Mouse (Mus musculus) retina, postnatal 1 day (tissue): Measurements from ENCODE around the gene Capn3.
A peak's percentile ranks its signal among the peaks of the same experiment; 100 is the strongest.

Source experiments
- DNase-seq: peaks from one replicate; pipeline ENCODE4 v3.0.0-alpha.2; 2012

Capn3 gene

DNA sequence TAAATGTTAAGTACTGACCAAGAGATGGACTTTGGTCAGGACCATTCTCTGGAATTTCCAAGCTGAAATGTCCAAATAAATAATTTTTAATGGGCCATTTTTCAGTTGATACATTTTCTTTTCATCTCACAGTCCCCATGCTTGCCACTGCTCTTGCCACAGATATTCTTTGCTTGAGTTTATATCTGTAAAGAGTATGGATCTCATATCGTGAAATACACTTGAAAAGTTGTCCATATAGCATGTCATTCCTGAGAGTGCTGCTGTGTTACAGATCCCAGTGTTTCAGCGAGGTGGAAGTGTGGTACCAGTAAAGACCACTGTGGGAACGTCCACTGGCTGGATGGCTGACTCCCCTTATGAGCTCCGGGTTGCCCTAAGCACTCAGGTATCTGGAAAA is at the start of gene Capn3:
Gene Capn3 (plus strand): TSS at position 301 of the 400 bp plus-strand sequence.
- DNase-seq = no peak

DNA sequence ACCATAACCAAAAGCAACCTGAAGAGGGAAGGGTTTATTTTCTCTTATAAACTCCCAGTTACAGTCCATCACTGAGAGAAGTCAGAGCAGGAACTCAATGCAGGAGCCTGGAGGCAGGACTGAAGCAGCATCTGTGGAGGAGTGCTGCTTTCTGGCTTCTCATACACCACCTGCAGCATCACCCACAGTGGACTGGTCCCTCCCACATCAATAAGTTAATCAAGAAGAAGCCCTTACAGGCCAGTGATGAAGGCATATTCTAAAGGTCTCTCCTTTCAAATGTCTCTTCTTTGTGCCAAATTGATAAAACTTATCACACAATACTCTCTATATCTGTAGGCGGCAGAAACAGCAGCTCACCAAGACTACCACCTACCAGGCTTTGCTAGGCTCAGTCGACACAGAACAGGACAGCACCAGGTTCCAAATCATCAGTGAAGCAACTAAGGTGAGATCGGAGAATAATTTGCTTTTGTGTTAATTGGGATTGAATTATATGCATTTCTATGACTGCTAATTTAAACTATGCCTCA is 44.7 kb upstream of the Capn3 start:
- DNase-seq = no peak

DNA sequence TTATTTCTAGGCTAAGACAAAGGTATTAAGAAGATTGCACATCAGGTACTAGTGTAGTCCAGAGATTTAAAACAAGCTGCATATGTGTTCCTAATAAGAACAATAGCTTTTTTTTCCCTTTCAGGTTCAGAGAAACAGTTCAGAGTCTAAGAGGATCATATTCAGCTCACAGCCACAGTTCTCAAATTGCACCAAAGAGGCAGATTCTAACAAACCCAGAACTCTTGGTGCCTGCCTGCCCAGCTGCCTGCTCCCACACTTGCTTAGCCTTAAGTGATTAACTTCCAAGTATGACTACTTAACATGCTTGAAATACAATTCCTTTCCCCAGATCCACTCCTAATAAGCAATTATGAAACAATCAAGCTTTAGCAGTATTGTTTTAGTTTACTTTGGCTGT is 41.7 kb upstream of the Capn3 start:
- DNase-seq = no peak

DNA sequence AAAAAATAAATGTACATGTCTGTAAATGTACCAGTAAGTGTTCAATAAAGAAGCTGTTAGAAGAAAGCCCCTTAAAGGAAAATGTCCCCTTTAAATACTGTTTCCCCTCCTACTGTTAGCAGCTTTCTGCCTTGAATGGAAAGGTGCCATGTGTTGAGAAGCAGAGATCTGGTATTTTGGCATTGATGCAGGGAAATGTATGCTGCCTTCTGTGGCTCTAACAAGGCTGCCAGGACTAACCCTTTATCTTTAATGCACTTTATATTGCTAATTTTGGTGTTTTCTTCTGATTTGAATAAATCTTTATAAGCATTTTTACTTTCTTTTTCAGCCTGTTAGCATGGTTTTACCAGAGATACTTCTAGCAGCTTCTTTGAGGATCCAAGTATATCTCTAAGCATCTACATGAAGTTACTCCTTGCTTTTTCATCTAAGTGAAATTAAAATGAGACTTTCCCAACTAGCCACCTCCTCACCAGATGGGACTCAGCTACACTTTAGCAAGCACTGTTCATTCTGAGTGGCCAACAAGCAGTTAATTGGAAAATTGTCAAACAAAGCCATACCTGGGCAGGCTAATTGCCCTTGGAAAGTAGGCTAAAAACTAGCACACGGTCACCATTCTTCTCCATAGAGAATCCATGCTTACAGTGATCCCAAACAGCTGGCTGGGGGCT is 40.9 kb upstream of the Capn3 start:
- no peak for DNase-seq

DNA sequence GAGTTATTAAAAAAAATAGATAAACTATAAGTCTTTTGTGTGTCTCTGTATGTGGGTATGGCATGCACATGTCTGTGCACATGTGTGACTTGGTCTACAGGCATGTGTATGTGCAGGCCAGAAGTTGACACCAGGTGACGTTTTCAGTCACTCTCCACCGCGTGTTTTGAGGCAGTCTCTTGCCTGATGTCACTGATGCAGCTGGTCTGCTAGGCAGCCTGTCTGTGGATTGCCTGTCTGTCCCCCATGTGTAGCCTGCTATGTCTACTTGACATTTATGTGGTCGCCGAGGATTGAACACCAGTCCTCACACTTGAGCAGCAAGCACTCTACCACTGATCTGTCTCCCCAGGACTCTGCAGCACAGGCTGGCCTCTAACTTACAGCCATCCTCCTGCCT is 31.4 kb upstream of the Capn3 start:
- DNase-seq = no peak

DNA sequence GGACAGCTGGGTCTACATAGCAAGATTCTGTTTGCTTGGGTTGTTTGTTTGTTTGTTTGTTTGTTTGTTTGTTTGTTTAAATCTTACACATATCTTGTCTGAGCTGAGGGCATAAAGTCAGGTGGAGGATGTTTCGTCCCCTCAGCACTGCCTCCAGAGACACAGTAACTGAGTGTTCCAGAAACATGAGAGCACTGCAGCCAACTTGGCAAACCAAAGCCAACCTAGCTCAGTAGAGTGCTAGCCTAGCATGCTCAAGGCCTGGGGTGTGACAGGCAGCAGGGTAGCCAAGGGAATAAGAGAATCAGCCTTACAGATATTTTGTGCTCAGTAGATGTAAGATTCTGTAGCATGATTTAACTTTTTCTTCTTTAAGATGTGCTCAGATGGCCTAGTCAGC is 11.3 kb upstream of the Capn3 start:
- DNase-seq = no peak

DNA sequence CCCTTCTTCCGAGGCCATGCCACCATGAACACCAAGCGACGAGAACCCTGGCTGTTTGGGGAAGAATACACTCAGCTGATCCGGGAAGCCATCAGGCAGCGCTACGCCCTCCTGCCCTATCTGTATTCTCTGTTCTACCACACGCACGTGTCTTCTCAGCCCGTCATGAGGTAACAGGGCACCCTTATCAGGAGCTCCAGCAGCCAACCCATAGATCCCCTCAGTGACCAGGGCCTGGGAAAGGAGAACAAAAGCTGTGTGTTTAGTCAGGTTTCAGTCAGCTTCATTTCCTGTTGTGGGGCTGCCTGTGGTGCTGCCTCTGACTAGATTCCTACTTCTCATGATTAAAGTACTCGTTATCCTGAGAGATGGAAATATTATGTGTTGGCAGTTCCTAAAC is 9.4 kb upstream of the Capn3 start:
- DNase-seq = no peak

DNA sequence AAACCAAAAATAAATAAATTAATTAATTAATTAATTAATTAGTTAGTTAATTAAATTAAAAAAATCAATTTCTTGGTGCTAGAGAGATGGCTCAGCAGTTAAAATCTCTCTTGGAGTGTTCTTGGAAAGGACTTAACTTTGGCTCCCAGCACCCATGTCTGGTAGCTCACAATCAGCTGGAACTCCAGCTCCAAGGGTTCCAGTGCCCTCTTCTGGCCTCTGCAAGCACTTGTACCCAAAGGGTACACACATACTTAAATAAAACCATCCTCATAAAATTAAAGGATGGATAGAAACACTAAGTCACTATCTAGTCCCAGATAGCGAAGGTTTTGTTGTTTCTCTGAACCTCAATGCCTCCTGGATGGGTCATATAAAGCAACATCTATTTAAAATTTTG is 8.5 kb upstream of the Capn3 start:
- no peak for DNase-seq

DNA sequence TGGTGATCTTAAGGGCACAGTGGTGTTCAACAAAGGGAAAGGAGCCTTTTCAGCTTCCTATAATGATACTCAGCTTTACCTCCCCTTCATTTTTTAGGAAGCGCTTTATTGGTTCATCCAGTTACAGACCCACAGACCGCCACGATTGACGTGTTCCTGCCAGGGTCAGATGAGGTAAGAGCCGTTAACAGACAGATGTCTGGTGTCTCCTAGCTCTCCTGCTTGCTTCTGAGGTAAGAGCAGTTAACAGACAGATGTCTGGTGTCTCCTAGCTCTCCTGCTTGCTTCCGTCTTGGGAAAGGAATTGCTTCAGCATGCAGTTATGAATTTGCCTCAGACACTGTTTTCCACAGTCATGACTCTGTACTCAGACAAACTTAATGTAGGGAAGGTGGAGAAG is 5.1 kb upstream of the Capn3 start:
- DNase-seq = no peak

DNA sequence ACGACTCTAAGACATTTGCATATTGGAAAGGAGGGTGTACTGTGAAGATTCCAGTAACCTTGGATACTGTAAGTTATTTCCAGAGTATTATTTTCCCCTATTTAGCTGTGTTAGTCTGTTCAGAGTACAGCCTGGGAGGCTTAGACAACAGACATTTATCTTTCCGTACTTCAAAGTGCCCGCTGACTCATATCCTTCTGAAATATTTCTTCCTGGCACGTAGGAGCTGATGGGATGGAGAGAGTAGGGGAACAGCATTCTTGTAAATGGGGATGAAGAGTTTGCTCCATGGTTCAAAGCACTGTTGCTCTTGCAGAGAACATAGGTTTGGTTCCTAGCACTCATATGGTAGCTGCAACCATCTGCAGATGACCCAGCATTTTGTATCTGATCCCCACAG is 3.2 kb upstream of the Capn3 start:
- DNase-seq = no peak

DNA sequence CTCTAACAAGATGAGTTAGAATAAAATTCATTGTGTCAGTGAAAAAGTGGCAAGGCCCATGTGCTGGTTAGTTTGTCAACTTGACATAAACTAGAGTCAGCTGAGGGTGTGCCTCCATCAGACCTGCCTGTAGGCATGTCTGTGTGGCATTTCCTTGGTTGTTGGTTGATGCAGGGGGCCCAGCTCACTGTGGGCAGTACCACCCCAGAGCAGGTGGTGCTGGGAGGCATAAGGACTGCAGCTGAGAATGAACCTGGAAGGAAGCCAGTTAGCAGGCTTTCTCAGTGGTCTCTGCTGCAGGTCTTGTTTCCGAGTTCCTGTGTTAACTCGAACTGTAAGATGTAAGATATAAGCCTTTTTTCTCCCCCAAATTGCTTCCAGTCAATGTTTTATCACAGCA is 832 bp upstream of the Capn3 start:
- DNase-seq = no peak

DNA sequence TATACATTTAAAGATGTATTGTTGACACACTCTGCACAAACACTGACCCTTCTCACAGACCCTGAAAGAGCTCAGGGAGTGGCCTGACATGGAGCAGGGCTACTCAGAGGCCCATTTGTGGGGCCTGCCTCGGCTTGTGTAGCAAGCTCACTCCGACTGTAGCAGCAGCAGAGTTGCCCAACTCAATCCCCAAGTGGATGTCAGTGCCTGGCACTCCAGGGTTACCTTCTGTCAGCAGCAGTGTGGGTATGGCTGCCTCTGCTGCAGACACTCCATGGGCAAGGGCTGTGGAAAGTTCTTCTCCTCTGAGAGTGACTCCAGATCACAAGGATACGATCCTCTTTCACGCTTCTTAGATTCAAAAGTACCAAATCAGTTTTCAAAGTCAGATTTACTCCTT is 4.4 kb downstream of the Capn3 start:
- no peak for DNase-seq

DNA sequence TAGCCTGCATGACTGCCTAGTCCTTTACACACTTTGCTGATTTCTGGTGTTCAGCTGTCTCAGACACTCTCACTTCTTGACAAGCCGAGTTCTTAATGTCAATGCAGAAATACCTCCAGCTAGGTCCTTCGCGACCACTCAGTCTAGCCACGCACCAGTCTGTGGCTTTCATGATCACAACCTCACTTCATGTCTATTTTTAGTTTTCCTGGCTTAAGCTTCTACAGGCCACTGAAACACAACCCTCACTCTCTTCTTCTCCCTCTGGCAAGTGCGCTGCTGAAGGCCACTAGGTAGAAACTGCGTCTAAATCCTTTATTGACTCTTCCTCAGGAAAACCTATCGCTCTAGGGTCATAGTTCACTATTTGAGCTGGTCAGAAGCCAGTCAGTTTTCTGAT is 7.5 kb downstream of the Capn3 start:
- DNase-seq = no peak

DNA sequence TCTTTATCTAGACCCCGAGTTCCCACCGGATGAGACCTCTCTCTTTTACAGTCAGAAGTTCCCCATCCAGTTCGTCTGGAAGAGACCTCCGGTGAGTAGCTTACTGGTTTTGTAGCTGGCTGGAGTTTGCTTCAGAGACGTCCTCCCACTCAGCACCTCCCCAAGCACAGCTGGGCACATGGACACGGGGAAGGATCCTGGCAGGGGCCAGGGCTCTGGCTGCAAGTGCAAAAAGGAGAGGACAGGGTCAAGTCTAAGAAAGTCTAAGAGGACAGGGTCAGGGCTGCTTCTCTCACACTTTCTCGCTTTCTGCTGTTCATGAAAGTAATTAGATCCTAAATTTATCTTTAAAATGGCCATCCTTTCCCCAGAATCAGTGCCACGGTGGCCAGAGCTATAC is 8.3 kb downstream of the Capn3 start:
- no peak for DNase-seq

DNA sequence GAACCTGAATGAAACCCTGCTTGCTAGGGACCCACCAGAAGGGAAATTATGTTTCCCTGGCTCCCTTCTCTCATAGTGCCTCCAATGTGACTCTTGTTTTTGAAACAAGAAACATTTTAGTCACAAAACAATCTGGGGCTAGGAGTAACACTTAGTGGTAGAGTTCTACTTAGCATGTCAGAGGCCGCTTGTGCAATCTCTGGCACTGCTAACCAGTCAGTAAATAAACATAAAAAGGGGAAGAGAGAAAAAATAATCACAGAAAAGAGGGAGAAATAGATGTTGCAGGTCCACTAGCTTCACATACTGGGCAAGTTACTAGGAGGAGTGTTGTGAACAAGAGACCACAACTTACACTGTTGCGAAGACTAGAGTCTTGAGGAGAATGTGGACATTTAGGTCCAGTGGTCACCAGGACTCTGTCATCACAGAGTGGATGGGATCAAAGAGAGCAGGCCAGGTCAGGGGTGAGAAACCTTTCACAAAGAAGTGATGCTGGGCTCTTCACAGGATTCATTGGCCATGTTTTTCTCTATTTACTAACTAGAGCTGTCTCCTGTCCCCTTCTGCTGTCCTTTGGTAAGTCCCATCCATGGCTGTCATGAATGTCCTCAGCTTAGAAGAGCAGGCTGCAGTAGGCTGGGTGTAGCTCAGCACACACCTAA is 9.0 kb downstream of the Capn3 start:
- no peak for DNase-seq

DNA sequence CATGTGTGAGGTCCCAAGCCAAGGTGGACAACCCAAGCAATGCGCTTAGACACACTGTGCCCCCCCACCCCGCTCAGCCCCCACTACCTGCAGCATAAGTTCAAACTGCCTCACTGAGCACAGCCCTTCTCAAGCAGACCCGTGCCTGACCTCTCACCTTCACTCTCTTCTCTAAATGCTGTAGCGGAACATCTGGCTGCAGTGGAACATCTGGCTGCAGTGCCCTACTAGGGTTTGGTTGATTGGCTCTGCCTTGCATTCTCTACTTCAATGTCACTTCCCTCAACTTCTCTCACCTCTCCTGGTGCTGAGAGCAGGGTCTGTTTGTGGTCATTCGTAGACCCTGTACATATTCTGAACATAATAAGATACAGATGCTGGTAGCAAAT is 9.6 kb downstream of the Capn3 start:
- no peak for DNase-seq

DNA sequence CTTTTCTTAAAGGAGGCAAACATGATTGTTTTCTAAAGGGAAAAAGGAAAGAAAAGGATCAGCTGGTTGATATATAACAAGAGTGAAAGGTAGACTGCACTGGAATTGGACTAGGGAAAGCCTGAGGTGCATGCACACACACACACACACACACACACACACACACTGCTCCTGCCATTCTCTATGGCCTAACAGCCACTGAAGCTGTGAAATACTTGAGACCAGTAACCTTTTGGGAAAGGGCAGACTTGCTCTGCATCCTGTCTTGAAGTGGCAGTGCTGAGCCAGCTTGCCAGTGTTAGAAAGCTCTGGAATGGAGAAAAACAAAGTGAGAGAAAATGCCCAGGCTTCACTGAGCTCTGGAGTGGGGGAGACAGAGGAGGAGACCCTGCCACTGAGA is 12.2 kb downstream of the Capn3 start:
- no peak for DNase-seq

DNA sequence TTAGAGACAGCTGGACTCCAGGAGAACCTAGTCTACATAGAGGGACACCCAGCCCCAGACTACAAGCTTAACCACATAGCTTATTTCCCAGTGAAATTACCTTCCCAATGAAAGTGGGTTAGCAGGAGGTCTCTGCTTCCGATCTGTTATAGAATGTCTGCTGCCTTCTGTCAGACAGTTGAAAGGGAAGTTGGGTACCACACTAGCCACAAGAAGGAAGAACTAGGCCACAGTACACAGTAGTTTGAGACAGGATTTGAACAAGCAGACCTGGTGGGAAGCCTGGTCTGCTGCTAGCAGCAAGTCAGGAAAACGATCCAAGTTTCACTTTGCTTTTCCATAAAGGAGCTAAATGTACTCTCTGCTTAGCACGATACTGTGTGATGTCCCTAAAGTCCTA is 13.4 kb downstream of the Capn3 start:
- DNase-seq = no peak

DNA sequence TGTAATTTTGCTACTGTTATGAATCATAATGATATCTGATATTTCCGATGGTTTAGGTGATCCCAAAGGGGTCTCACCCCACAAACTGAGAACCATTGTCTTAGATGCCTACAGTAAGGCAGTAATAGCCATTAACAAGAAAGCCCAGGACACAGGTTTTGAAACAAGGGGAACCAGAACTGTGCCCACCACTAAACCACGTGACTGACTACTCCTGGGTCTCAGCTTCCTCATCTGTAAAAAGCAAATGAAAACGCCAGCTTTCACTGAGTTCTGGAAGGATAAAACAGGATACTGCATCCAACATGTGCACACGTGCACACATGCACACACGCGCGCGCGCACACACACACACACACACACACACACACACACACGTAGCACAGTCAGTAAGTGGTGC is 13.9 kb downstream of the Capn3 start:
- DNase-seq = no peak

DNA sequence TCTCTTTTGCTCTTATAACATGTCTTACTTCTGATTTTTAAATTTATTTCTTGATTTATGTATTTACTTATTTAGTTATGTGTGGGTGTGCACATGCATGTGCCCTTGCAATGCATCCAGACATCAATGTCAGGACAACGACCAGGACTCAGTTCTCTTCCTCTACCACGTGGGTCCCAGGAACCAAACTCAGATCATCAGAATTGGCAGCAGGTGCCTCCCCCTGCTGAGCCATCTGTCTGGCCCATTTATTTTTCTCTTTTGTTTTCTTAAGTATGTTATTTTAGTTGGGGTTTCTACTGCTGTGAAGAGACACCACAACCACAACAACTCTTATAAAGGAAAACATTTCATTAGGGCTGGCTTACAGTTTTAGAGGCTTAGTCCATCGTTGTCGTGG is 15.0 kb downstream of the Capn3 start:
- no peak for DNase-seq

DNA sequence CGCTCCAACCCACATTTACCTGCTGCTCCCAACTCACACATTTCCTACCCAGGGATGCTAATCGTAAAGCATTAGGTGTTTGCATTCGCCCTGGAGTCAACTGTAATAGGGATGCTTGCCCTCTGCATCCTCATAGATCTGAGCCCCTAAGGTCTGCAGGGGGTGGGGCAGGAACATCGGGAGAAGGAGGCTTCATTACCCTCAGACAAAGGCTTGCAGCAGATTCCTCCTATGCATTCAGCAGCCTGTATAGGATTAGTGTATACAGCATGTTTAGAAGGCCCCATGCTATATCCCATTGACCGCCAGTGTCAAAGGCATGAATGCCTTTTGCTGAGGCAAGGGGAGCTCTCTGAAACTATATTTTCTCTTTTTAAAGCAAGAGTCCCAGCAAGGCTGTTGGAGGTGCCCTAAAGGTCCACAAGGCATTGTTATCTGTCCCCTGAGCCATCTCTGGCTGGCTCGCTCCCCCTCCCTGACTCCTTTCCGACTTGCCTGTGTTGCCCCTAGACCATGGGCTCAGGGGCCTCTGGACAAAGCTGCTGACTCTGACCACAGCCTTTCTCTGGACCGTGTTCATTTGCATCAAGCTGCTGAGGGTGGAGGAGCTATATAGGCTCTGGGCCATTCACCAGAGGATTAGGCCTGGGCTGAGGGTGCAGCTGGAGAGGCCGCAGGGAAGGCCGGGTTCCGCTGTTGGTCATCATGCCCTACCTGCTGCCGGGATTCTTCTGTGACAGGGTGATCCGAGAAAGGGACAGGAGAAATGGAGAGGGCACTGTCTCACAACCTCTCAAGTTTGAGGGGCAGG is 20.7 kb downstream of the Capn3 start:
- no peak for DNase-seq

DNA sequence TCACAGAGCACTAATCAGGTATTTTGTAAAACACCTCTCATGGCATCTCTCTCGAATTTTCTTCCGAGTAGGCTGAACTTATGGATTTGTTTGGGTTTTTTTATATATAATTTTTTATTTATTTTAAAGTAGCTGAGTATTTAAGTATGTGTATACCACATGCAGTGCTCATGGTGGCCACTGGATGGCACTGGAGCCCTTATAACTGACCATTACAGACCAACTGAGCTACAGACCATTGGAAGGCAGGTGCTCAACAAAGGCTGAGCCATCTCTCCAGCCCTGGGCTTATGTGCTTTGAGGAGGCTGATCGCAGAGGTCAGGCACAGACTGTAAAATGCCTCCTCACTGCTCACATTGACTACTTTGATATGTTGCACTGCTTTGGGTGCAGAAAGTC is 22.8 kb downstream of the Capn3 start:
- peak; percentile 75 for DNase-seq

DNA sequence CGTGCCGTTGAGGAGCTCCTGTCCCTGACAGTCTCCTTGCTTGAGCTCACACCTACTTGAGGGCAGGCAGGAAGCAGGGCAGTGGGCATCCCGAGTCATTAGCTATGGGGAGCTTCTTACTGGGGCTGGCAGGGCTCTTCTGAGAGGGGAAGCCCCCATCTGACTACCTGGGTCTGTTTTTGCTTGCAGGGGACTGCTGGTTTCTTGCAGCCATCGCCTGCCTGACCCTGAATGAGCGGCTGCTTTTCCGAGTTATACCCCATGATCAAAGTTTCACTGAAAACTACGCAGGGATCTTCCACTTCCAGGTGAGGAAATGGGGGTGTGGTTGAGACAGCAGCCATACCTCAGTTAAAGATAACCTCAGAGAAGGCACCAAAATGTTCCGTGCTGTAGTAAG is 26.1 kb downstream of the Capn3 start:
- DNase-seq = no peak
